Mouse (Mus musculus) macrophage (primary cell): Measurements from ENCODE around the gene Nr2f2. TPM values are rescaled to one million over a fixed set of nuclear protein-coding genes. Genes with fewer than 3 reads are reported as not detected.

Experiments
- H3K27ac ChIP-seq: fragments of 350-480 bp; formaldehyde crosslinking; 2 replicates; pipeline ENCODE4 v1.9.0; 2021
- H3K36me3 ChIP-seq: fragments of 350-480 bp; formaldehyde crosslinking; 2 replicates; pipeline ENCODE4 v1.9.0; 2021; ENCODE audit errors: inconsistent target
- H3K4me3 ChIP-seq: fragments of 350-480 bp; formaldehyde crosslinking; 2 replicates; pipeline ENCODE4 v1.9.0; 2021; ENCODE audit errors: inconsistent target
- H3K79me2 ChIP-seq: fragments of 350-480 bp; formaldehyde crosslinking; 2 replicates; pipeline ENCODE4 v1.9.0; 2021; ENCODE audit errors: inconsistent target
- WGBS: methylation state at CpG from one replicate; pipeline ENCODE4 v1.1.7; 2026; ENCODE audit warnings: inconsistent platforms; ENCODE audit not compliant: missing documents; 5-methylcytosine and 5-hydroxymethylcytosine counted together
- polyA plus RNA-seq: library from polyadenylated mRNA; stranded (reverse); fragments of 250-400 nt; gene quantifications from 3 replicates; pipeline ENCODE4 v1.2.4, GENCODE M21; 2018; ENCODE audit warnings: inconsistent platforms

Gene Nr2f2
- polyA plus RNA-seq, 1 experiment from 2014 or later: not detected

GRCm38 (mm10) chr7:70326176-70327035 lies 40.1 kb downstream of the Nr2f2 start:
- Histone ChIP-seq H3K79me2 (no peaks in the 10 kb centered on the region), H3K4me3 (no peak overlapping the region)
- 7% methylated on average over 21 of the region's 21 CpGs for WGBS

GRCm38 (mm10) chr7:70325381-70325780 lies 41.2 kb downstream of the Nr2f2 start:
- Histone ChIP-seq H3K36me3 (no peaks in the 10 kb centered on the region), H3K79me2 (no peaks in the 10 kb centered on the region), H3K27ac (no peak overlapping the region), H3K4me3 (no peak overlapping the region)
- 5% methylated on average over 18 of the region's 18 CpGs for WGBS

More at GRCm38 (mm10) chr7:70326176-70327035, 40.1 kb downstream of the Nr2f2 start:
- Histone ChIP-seq H3K36me3 (no peaks in the 10 kb centered on the region), H3K27ac (no peak overlapping the region)

GRCm38 (mm10) chr7:70324541-70324940 lies 42.0 kb downstream of the Nr2f2 start:
- Histone ChIP-seq H3K4me3 (no peak overlapping the region), H3K36me3 (no peaks in the 10 kb centered on the region), H3K79me2 (no peaks in the 10 kb centered on the region), H3K27ac (no peak overlapping the region)
- 11% methylated on average over 5 of the region's 5 CpGs for WGBS

- 9% methylated on average over 9 of the region's 9 CpGs for WGBS
These were observed 42.5 kb downstream of the Nr2f2 start for GRCm38 (mm10) chr7:70324041-70324440.

GRCm38 (mm10) chr7:70305716-70306115 lies 60.8 kb downstream of the Nr2f2 start:
- 41% methylated on average over 7 of the region's 7 CpGs for WGBS
- Histone ChIP-seq H3K27ac (no peak overlapping the region), H3K4me3 (no peak overlapping the region), H3K36me3 (no peaks in the 10 kb centered on the region), H3K79me2 (no peaks in the 10 kb centered on the region)

More at GRCm38 (mm10) chr7:70324041-70324440, 42.5 kb downstream of the Nr2f2 start:
- Histone ChIP-seq H3K4me3 (no peak overlapping the region), H3K27ac (no peak overlapping the region), H3K36me3 (no peaks in the 10 kb centered on the region), H3K79me2 (no peaks in the 10 kb centered on the region)

GRCm38 (mm10) chr7:70304426-70304825 lies 62.1 kb downstream of the Nr2f2 start:
- H3K79me2 ChIP-seq: no peaks in the 10 kb centered on the region
- no peaks in the 10 kb centered on the region for H3K36me3 ChIP-seq
- H3K27ac ChIP-seq: no peak overlapping the region
- H3K4me3 ChIP-seq: no peak overlapping the region
